Mouse (Mus musculus) myocyte (in vitro differentiated cells): Measurements from ENCODE around the gene H2al1k.
"Not testable (repeated sequence)": the region's sequence is repeated elsewhere in the genome, so short reads cannot be mapped to it uniquely, and the experiment has no call there.

ENCODE experiments used
- E2F4 ChIP-seq: IDR thresholded peaks from one replicate; pipeline ENCODE4 v1.6.1; 2011; ENCODE audit warnings: mild to moderate bottlenecking, control low read depth, moderate library complexity; ENCODE audit not compliant: insufficient read depth
- MAX ChIP-seq: IDR thresholded peaks from one replicate; pipeline ENCODE4 v1.6.1; 2011; ENCODE audit warnings: low read depth, mild to moderate bottlenecking, control low read depth
- MYOD1 ChIP-seq, 3 experiments: IDR thresholded peaks; one replicate each; pipeline ENCODE4 v1.6.1; 2011; ENCODE audit warnings: control low read depth in 2 of 3, low read depth in 2 of 3, mild to moderate bottlenecking in 2 of 3, moderate library complexity in 1 of 3; ENCODE audit not compliant: insufficient read length in 2 of 3, control insufficient read depth in 1 of 3
- MYOG ChIP-seq, 3 experiments: IDR thresholded peaks; one replicate each; pipeline ENCODE4 v1.6.1; 2011; ENCODE audit warnings: control low read depth in 2 of 3, low read depth in 2 of 3, mild to moderate bottlenecking in 2 of 3; ENCODE audit not compliant: insufficient read length in 2 of 3, control insufficient read depth in 1 of 3, insufficient read depth in 1 of 3
- POLR2A ChIP-seq: IDR thresholded peaks from one replicate; pipeline ENCODE4 v1.6.1; 2011; ENCODE audit warnings: low read depth, mild to moderate bottlenecking, control low read depth, moderate library complexity; ENCODE audit not compliant: insufficient read length

GRCm38 (mm10) chrX:9375927-9376326, 25.5 kb downstream of the H2al1k start:
- TF ChIP-seq POLR2A; MAX; E2F4; MYOG (IDR thresholded peaks at IDR 0.05; ENCODE audit: control insufficient read depth in 1 of 3, insufficient read depth in 1 of 3, insufficient read length in 2 of 3, low read depth in 2 of 3); MYOD1 (IDR thresholded peaks at IDR 0.05; ENCODE audit: control insufficient read depth in 1 of 3, insufficient read length in 2 of 3, low read depth in 2 of 3): not testable (repeated sequence)
